Mouse (Mus musculus) heart, embryonic 11.5 days (tissue): ENCODE data around the gene Notch3. TPM values are rescaled to one million over a fixed set of nuclear protein-coding genes. Genes with fewer than 3 reads are reported as not detected.
A peak's percentile ranks its signal among the peaks of the same experiment; 100 is the strongest.
"Not testable (repeated sequence)": the region's sequence is repeated elsewhere in the genome, so short reads cannot be mapped to it uniquely, and the experiment has no call there.

ENCODE experiments used
- ATAC-seq: fragments of 200-750 bp; cut with Nextera tagmentation; replicated peaks from 2 replicates; pipeline ENCODE4 v1.8.0; 2017; ENCODE audit warnings: moderate library complexity; ENCODE audit not compliant: insufficient number of reproducible peaks, low FRiP score, low TSS enrichment
- H3K27ac ChIP-seq: fragments of 300-500 bp; sonication (generic); 2 replicates; pipeline ENCODE4 v1.5.1; 2014; ENCODE audit warnings: mild to moderate bottlenecking, low read depth, low read length
- H3K27me3 ChIP-seq: fragments of 300-500 bp; sonication (generic); 2 replicates; pipeline ENCODE4 v1.6.1; 2014; ENCODE audit warnings: mild to moderate bottlenecking, low read length, mixed read lengths; ENCODE audit not compliant: control insufficient read depth, insufficient read depth
- H3K36me3 ChIP-seq: fragments of 300-500 bp; sonication (generic); 2 replicates; pipeline ENCODE4 v1.6.1; 2014; ENCODE audit warnings: mild to moderate bottlenecking, low read length, moderate library complexity, mixed read lengths; ENCODE audit not compliant: control insufficient read depth, insufficient read depth
- H3K4me1 ChIP-seq: fragments of 300-500 bp; sonication (generic); 2 replicates; pipeline ENCODE4 v1.6.1; 2014; ENCODE audit warnings: low read length; ENCODE audit not compliant: control insufficient read depth, insufficient read depth
- H3K4me2 ChIP-seq: fragments of 300-500 bp; sonication (generic); 2 replicates; pipeline ENCODE4 v1.6.1; 2014; ENCODE audit warnings: mild to moderate bottlenecking, moderate library complexity
- H3K4me3 ChIP-seq: fragments of 300-500 bp; sonication (generic); 2 replicates; pipeline ENCODE4 v1.5.1; 2014; ENCODE audit warnings: low read depth, low read length
- H3K9ac ChIP-seq: fragments of 300-500 bp; sonication (generic); 2 replicates; pipeline ENCODE4 v1.6.1; 2014; ENCODE audit warnings: mild to moderate bottlenecking, low read depth, low read length, moderate library complexity
- H3K9me3 ChIP-seq: fragments of 300-500 bp; sonication (generic); replicated peaks from 2 replicates; pipeline ENCODE4 v1.6.1; 2016; ENCODE audit warnings: low read length; ENCODE audit not compliant: control insufficient read depth
- WGBS: fragments of 180-500 bp; shearing (Covaris S2); extraction: QIAGEN DNeasy Blood & Tissue Kit; methylation state at CpG from one replicate; pipeline ENCODE4 v1.1.7; 2014; ENCODE audit not compliant: insufficient replicate concordance; 5-methylcytosine and 5-hydroxymethylcytosine counted together
- polyA plus RNA-seq: library from polyadenylated mRNA; unstranded; fragments of >200 nt; fragmentation: Nextera tagmentation; extraction: Ambion mirVana; gene quantifications from 2 replicates; pipeline ENCODE4 v1.2.1, GENCODE M21; 2014

Gene Notch3
- 6.8 and 6.9 TPM in 2 replicates for polyA plus RNA-seq

- H3K27me3 ChIP-seq: peaks cover 7% of the 10 kb centered on the region
- H3K9ac ChIP-seq: peak within 1 kb of the TSS; percentile 80
- peaks cover 18% of the 10 kb centered on the region for H3K4me1 ChIP-seq
- no peaks in the 10 kb centered on the region for H3K9me3 ChIP-seq
- H3K36me3 ChIP-seq: no peaks in the 10 kb centered on the region
- peak; percentile 70 for ATAC-seq
- WGBS: under 1% methylated on average over 28 of the region's 39 CpGs
- peak within 1 kb of the TSS; percentile 71 for H3K4me3 ChIP-seq
- peak within 1 kb of the TSS; percentile 78 for H3K27ac ChIP-seq
- H3K4me2 ChIP-seq: peak within 1 kb of the TSS; percentile 90
Measured at GRCm38 (mm10) chr17:32166687-32167086, at the start of gene Notch3. Gene Notch3, minus strand, starts transcription at chr17:32166852.

GRCm38 (mm10) chr17:32215587-32215986, 48.9 kb upstream of the Notch3 start:
- WGBS: 76% methylated on average over 4 of the region's 4 CpGs
- not testable (repeated sequence) for H3K4me2 ChIP-seq, H3K9ac ChIP-seq, H3K4me3 ChIP-seq, H3K4me1 ChIP-seq, ATAC-seq, H3K27me3 ChIP-seq, H3K9me3 ChIP-seq, H3K27ac ChIP-seq
- peaks cover 22% of the 10 kb centered on the region for H3K36me3 ChIP-seq

- not testable (repeated sequence) for H3K9me3 ChIP-seq, H3K27me3 ChIP-seq, H3K4me2 ChIP-seq, H3K27ac ChIP-seq, ATAC-seq, H3K9ac ChIP-seq, H3K4me3 ChIP-seq
- H3K36me3 ChIP-seq: peaks cover 35% of the 10 kb centered on the region
- peaks cover 15% of the 10 kb centered on the region; the same call in 1 of the 2 replicates for H3K4me1 ChIP-seq
- 93% methylated on average over 6 of the region's 6 CpGs for WGBS
Measured at GRCm38 (mm10) chr17:32211554-32211953, 44.9 kb upstream of the Notch3 start.

DNA sequence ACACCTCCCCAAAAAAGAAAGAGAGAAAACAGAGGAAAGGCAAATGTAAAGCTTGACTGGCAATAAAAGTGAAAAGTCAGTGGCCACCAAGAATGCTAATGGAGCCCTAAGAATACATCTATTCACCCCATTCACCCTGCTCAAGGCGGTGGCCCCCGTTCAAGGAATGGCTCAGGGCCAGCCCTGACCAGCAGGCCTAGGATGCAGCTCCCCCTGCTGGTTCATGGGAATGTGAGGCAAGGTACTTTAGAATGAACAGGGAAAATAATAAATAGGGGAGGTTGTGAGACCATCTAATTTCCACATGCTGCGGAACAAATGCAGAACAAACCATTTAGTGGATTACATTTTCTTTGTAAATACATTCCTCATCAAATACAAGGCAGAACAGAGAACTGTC, 43.1 kb upstream of the Notch3 start:
- H3K27me3 ChIP-seq: no peaks in the 10 kb centered on the region
- H3K4me3 ChIP-seq: no peak overlapping the region
- H3K9ac ChIP-seq: no peak overlapping the region
- H3K9me3 ChIP-seq: no peaks in the 10 kb centered on the region
- WGBS: 66% methylated on average over 3 of the region's 3 CpGs
- H3K36me3 ChIP-seq: peaks cover 45% of the 10 kb centered on the region
- H3K4me2 ChIP-seq: no peak overlapping the region
- no peak overlapping the region for H3K27ac ChIP-seq
- ATAC-seq: no peak
- peaks cover 15% of the 10 kb centered on the region; the same call in 1 of the 2 replicates for H3K4me1 ChIP-seq

- Histone ChIP-seq H3K27ac (no peak overlapping the region), H3K27me3 (no peaks in the 10 kb centered on the region), H3K9me3 (no peaks in the 10 kb centered on the region), H3K36me3 (peaks cover 45% of the 10 kb centered on the region), H3K4me2 (no peak overlapping the region), H3K9ac (no peak overlapping the region), H3K4me1 (peaks cover 15% of the 10 kb centered on the region; the same call in 1 of the 2 replicates), H3K4me3 (no peak overlapping the region)
- ATAC-seq: no peak
- WGBS: 72% methylated on average over 6 of the region's 6 CpGs
Measured at GRCm38 (mm10) chr17:32209144-32209543, 42.5 kb upstream of the Notch3 start.

- no peak for ATAC-seq
- 49% methylated on average over 5 of the region's 5 CpGs for WGBS
- Histone ChIP-seq H3K4me1 (peaks cover 15% of the 10 kb centered on the region; the same call in 1 of the 2 replicates), H3K9ac (no peak overlapping the region), H3K9me3 (no peaks in the 10 kb centered on the region), H3K4me3 (no peak overlapping the region), H3K27ac (peak overlapping the region; percentile 72), H3K27me3 (no peaks in the 10 kb centered on the region), H3K36me3 (peaks cover 43% of the 10 kb centered on the region), H3K4me2 (no peak overlapping the region)
Measured at GRCm38 (mm10) chr17:32207586-32208245, 41.1 kb upstream of the Notch3 start.

DNA sequence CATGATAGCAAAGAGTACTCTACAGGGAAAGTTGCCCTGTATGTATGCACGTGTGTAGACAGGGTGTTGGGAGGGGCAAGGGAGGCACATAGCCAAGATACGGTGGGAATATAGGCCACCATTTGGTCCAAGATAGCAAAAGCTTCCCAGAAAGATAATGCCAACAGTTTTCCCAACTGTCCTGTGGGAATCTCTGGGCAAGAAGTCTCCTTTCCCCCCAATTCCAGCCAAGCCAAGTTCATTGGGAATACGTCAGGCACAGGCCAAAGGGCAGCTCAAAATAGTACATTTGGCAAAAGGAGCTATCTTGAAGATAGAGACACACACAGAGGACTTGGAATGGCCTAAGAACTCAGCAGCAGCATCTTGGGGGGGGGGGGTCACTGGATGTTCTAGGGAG, 38.7 kb upstream of the Notch3 start:
- no peaks in the 10 kb centered on the region for H3K27me3 ChIP-seq
- H3K27ac ChIP-seq: no peak overlapping the region
- no peak overlapping the region for H3K4me2 ChIP-seq
- no peaks in the 10 kb centered on the region for H3K9me3 ChIP-seq
- H3K4me1 ChIP-seq: peaks cover 15% of the 10 kb centered on the region; the same call in 1 of the 2 replicates
- 85% methylated on average over 3 of the region's 3 CpGs for WGBS
- ATAC-seq: no peak
- no peak overlapping the region for H3K4me3 ChIP-seq
- H3K36me3 ChIP-seq: peaks cover 49% of the 10 kb centered on the region
- no peak overlapping the region for H3K9ac ChIP-seq

DNA sequence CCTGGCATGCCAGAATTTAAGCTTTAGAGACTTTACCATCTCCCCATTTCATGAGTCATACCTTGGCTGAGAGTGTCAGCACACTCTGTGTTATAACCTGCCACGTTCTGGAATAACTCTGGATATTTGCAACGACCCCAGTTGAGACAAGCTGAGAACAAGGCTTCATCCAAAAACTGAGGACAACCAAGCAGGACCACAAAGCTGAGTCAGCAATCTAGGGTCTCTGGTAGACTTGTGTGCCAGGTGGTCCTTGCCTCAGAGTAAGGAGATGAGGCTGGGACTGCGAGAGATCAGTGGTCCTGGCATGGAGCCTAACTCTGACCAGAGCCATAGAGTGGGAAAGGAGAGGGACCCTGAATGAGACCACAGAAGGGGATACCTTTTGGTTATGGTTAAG, 36.3 kb upstream of the Notch3 start:
- H3K9me3 ChIP-seq: no peaks in the 10 kb centered on the region
- H3K9ac ChIP-seq: no peak overlapping the region
- no peaks in the 10 kb centered on the region for H3K27me3 ChIP-seq
- peaks cover 58% of the 10 kb centered on the region for H3K36me3 ChIP-seq
- H3K4me1 ChIP-seq: peaks cover 4% of the 10 kb centered on the region; the same call in 1 of the 2 replicates
- 92% methylated on average over 3 of the region's 3 CpGs for WGBS
- H3K4me2 ChIP-seq: no peak overlapping the region
- H3K27ac ChIP-seq: no peak overlapping the region
- H3K4me3 ChIP-seq: no peak overlapping the region
- ATAC-seq: no peak

GRCm38 (mm10) chr17:32201086-32201485, 34.4 kb upstream of the Notch3 start:
- 81% methylated on average over 5 of the region's 5 CpGs for whole genome bisulfite sequencing
- ATAC-seq: no peak

More at GRCm38 (mm10) chr17:32201086-32201485, 34.4 kb upstream of the Notch3 start:
- Histone ChIP-seq H3K9me3 (no peaks in the 10 kb centered on the region), H3K27ac (no peak overlapping the region), H3K4me3 (no peak overlapping the region), H3K27me3 (no peaks in the 10 kb centered on the region), H3K4me2 (no peak overlapping the region), H3K36me3 (peaks cover 60% of the 10 kb centered on the region), H3K9ac (no peak overlapping the region), H3K4me1 (no peaks in the 10 kb centered on the region)
